In the genomic region with DNA sequence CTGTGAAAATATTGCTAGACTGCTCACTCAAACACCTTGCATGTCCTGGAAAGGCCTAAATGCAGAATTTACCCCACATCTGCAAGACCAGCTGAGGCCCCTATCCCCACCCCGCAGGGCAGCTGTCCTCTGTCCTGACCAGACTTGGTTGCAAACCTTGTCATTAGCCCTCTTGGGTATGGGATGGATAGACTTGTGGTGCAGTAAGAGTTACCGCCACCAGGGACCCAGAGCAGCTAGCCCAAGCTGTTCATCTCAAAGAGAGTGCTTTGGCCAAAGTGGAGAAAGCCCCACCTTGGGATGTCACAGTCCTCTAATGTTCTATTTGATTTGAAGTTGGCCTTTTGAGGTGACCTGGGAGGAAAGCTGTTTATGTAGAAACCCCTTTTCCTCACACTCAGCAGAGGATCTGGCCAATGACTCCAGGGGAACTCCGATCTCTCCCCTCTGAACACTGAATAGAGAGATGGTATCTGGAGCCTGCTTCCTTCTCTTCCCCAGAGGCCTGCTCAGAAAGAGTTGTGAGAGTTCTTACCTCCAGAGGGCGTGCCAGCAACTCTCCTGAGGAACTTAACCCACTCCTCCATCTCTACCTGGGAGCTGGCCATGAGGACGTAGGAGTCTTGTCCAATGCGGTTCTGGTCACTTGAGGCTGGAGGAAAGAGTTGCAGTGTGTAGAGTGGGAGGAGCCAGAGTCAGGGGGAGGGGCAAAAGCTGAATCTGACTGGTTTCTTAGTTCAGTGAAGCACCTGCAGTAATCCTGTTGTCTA, we compare ENCODE assay signal across 9 mouse cellular contexts. TPM values are rescaled to one million over a fixed set of nuclear protein-coding genes. Genes with fewer than 3 reads are reported as not detected.
DNase-seq lines count a peak whose midpoint lies in the region; ATAC-seq and TF ChIP-seq lines count a peak whose summit lies in the region.
"Had no signal": no experiment of that assay in that cellular context is flagged by ENCODE, and none has a peak within 500 bp of the region (broad histone marks: within the 10 kb centered on the region; RNA-seq: fewer than 3 reads in every experiment).

No protein-coding gene starts in this region.

- no peak overlapping the region for H3K4me3 ChIP-seq in liver, embryonic 13.5 days (replicated peaks)
- no peak overlapping the region for H3K4me3 ChIP-seq in liver, embryonic 11.5 days (ENCODE audit: low read depth, low read length)
- H3K4me3 ChIP-seq in liver, postnatal 0 days (ENCODE audit: low read depth, low read length): no peak overlapping the region

- H3K27ac ChIP-seq in liver, embryonic 13.5 days: no peak overlapping the region
- no peak overlapping the region for H3K27ac ChIP-seq in liver, embryonic 11.5 days (ENCODE audit: low read depth, low read length)
- no peak overlapping the region for H3K27ac ChIP-seq in liver, postnatal 0 days (ENCODE audit: low read depth)
- H3K27ac ChIP-seq: macrophage had no signal

- WGBS in liver, embryonic 13.5 days (ENCODE audit: insufficient replicate concordance): 59% methylated on average over 6 of the region's 6 CpGs
- WGBS in liver, embryonic 11.5 days: 75% methylated on average over 6 of the region's 6 CpGs
- WGBS in liver, postnatal 0 days (ENCODE audit: insufficient replicate concordance): 63% methylated on average over 6 of the region's 6 CpGs

- no peaks in the 10 kb centered on the region for H3K9me3 ChIP-seq in liver, embryonic 13.5 days (replicated peaks)
- no peaks in the 10 kb centered on the region for H3K9me3 ChIP-seq in liver, embryonic 11.5 days (ENCODE audit: control insufficient read depth, low read length)
- no peaks in the 10 kb centered on the region for H3K9me3 ChIP-seq in liver, postnatal 0 days (ENCODE audit: low read length)

- H3K4me1 ChIP-seq in liver, embryonic 13.5 days (replicated peaks): no peaks in the 10 kb centered on the region
- no peaks in the 10 kb centered on the region for H3K4me1 ChIP-seq in liver, embryonic 11.5 days (replicated peaks; ENCODE audit: control insufficient read depth, insufficient read depth, low read length)
- no peaks in the 10 kb centered on the region for H3K4me1 ChIP-seq in liver, postnatal 0 days (ENCODE audit: insufficient read depth)

- DNase-seq in liver, embryonic 13.5 days: peak; percentile 3
- no peak for DNase-seq in liver, embryonic 11.5 days (ENCODE audit: low spot score)
- DNase-seq in WW6 (ENCODE audit: low read depth, low spot score) (peak; percentile 31), MN1 (ENCODE audit: low spot score) (no peak)
- DNase-seq in liver, postnatal 0 days: peak; percentile 32
- peak; percentile 35 for DNase-seq in thymus, postnatal 0 days (ENCODE audit: low spot score)
- no peak for DNase-seq in frontal cortex, postnatal 14 days (ENCODE audit: low spot score in 2 of 2)
- no peak for DNase-seq in gastrocnemius, postnatal 4 days (ENCODE audit: low spot score in 2 of 2)

- no peak overlapping the region for H3K9ac ChIP-seq in liver, embryonic 13.5 days
- H3K9ac ChIP-seq in liver, embryonic 11.5 days (ENCODE audit: low read depth, low read length): no peak overlapping the region
- H3K9ac ChIP-seq in liver, postnatal 0 days (replicated peaks): no peak overlapping the region

- no peaks in the 10 kb centered on the region for H3K27me3 ChIP-seq in liver, embryonic 13.5 days
- no peaks in the 10 kb centered on the region for H3K27me3 ChIP-seq in liver, embryonic 11.5 days (replicated peaks; ENCODE audit: control insufficient read depth, insufficient read depth, low read length)
- H3K27me3 ChIP-seq in liver, postnatal 0 days (ENCODE audit: insufficient read depth, low read length): no peaks in the 10 kb centered on the region

- peak; percentile 48 for TF ChIP-seq CTCF in liver, postnatal 0 days (IDR thresholded peaks at IDR 0.05; ENCODE audit: low read depth)

- no peak overlapping the region for H3K4me2 ChIP-seq in liver, embryonic 13.5 days
- no peak overlapping the region for H3K4me2 ChIP-seq in liver, embryonic 11.5 days
- no peak overlapping the region for H3K4me2 ChIP-seq in liver, postnatal 0 days (ENCODE audit: low read depth, low read length)

- TF ChIP-seq EP300 in liver, postnatal 0 days (IDR thresholded peaks at IDR 0.05; ENCODE audit: low read depth): no peak

- no peak for ATAC-seq in liver, embryonic 13.5 days (ENCODE audit: low read depth)
- ATAC-seq in liver, embryonic 11.5 days (replicated peaks; ENCODE audit: low FRiP score): no peak
- no peak for ATAC-seq in liver, postnatal 0 days

- no peaks in the 10 kb centered on the region for H3K36me3 ChIP-seq in liver, embryonic 13.5 days
- no peaks in the 10 kb centered on the region for H3K36me3 ChIP-seq in liver, embryonic 11.5 days (ENCODE audit: control insufficient read depth, insufficient read depth, low read length)
- peaks cover 12% of the 10 kb centered on the region for H3K36me3 ChIP-seq in liver, postnatal 0 days (replicated peaks; ENCODE audit: insufficient read depth, low read length)

RNA-seq across cellular contexts. Expression of gene Arhgap25, which starts 45.2 kb away (rescaled TPM):
- polyA plus RNA-seq in liver, embryonic 13.5 days (2015; fragmentation: Nextera tagmentation; extraction: Ambion mirVana): 2.8 and 3.6 TPM in 2 replicates
- polyA plus RNA-seq in liver, embryonic 11.5 days (2014; fragmentation: Nextera tagmentation; extraction: Ambion mirVana): 6.9 and 7.9 TPM in 2 replicates
- 6.0 TPM in 2 replicates for polyA plus RNA-seq in liver, postnatal 0 days (2015; fragmentation: Nextera tagmentation; extraction: Ambion mirVana)
- polyA plus RNA-seq in thymus, postnatal 0 days (2015; fragmentation: Nextera tagmentation; extraction: Ambion mirVana): 34.5 and 34.6 TPM in 2 replicates
- total RNA-seq in gastrocnemius, postnatal 4 days (2021): 1 to 10 TPM; 4.4 to 4.6 TPM

RNA-seq across cellular contexts. Expression of gene Bmp10, which starts 59.0 kb away (rescaled TPM):
- polyA plus RNA-seq in liver, embryonic 13.5 days (2015; fragmentation: Nextera tagmentation; extraction: Ambion mirVana): 0.12 and 0.15 TPM in 2 replicates
- 0.75 and 0.82 TPM in 2 replicates for polyA plus RNA-seq in liver, embryonic 11.5 days (2014; fragmentation: Nextera tagmentation; extraction: Ambion mirVana)
- 0.34 and 0.36 TPM in 2 replicates for polyA plus RNA-seq in liver, postnatal 0 days (2015; fragmentation: Nextera tagmentation; extraction: Ambion mirVana)
- not detected in 2 replicates for polyA plus RNA-seq in thymus, postnatal 0 days (2015; fragmentation: Nextera tagmentation; extraction: Ambion mirVana)
- total RNA-seq in gastrocnemius, postnatal 4 days (2021): not detected
- polyA plus RNA-seq: macrophage had no signal

Comparison
In these comparisons a context has a peak if more than half of its experiments do, and no peak if none do; other contexts are left out.
1. DNase-seq: peak in liver, embryonic 13.5 days (single experiment), WW6 (single experiment), liver, postnatal 0 days (single experiment) and thymus, postnatal 0 days (single experiment); none in liver, embryonic 11.5 days (single experiment), frontal cortex, postnatal 14 days (0 of 2), MN1 (single experiment) and gastrocnemius, postnatal 4 days (0 of 2).